8 mouse cellular contexts compared by ENCODE assay signal in the genomic region with DNA sequence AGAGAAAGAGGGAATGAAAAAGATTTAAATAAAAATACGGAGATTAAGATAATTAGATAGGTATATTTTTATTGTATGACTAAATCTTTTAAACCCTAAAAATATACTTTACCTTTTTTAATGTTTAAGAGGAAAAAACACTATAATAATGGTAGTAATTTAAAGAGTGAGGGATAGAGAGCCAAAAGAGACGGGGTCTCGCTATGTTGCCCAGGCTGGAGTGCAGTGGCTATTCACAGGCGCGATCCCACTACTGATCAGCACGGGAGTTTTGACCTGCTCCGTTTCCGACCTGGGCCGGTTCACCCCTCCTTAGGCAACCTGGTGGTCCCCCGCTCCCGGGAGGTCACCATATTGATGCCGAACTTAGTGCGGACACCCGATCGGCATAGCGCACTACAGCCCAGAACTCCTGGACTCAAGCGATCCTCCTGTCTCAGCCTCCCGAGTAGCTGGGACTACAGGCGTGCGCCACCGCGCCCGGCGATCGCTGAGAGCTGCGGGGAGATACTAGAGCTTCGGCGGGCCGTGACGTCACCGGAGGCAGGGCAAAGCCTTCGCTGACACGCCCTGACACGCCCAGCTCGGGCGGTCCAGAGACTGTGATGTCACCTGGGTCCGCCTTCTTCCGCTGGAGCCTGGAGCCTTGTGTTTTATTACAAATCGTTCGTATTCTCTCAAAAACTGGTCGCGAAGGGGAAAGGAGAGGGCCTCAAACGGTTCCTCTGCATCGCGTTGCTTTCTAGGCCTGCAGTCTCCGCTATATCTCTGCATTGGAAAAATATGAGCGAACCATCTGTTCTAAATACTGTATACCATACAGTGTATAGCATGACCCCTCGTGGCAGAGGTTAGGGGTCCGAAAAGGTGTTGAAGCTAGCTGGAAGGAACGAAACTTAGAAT. TPM values are rescaled to one million over a fixed set of nuclear protein-coding genes. Genes with fewer than 3 reads are reported as not detected.
DNase-seq lines count a peak whose midpoint lies in the region; ATAC-seq lines count a peak whose summit lies in the region.
"Not testable (repeated sequence)": the region's sequence is repeated elsewhere in the genome, so short reads cannot be mapped to it uniquely, and the experiment has no call there.

No protein-coding gene starts in this region.

- not testable (repeated sequence) for H3K9me3 ChIP-seq in hindbrain, embryonic 13.5 days

- not testable (repeated sequence) for H3K27me3 ChIP-seq in hindbrain, embryonic 13.5 days

- H3K4me2 ChIP-seq in hindbrain, embryonic 13.5 days, result peak overlapping the region; percentile 63

- peak overlapping the region; percentile 75 for H3K9ac ChIP-seq in hindbrain, embryonic 13.5 days

- H3K36me3 ChIP-seq in hindbrain, embryonic 13.5 days, result not testable (repeated sequence)

- WGBS in hindbrain, embryonic 13.5 days, result under 1% methylated on average over 42 of the region's 50 CpGs

- ATAC-seq in hindbrain, embryonic 13.5 days (ENCODE audit: low FRiP score), result peak; percentile 96

- DNase-seq in NIH3T3 (ENCODE audit: low read depth), result peak; percentile 99
- peak; percentile 99 for DNase-seq in cerebellum, postnatal 10 days
- DNase-seq in frontal cortex, postnatal 14 days (ENCODE audit: low spot score in 2 of 2), result peak; percentile 97 to 99
- peak; percentile 99 to 100 for DNase-seq in layer of hippocampus, postnatal 25 days (ENCODE audit: extremely low spot score in 1 of 2, low spot score in 1 of 2)
- peak; percentile 98 for DNase-seq in lung, postnatal 25 days (ENCODE audit: low spot score)
- DNase-seq in retina, embryonic 14.5 days (ENCODE audit: low spot score), result peak; percentile 99
- DNase-seq in thymus, postnatal 4 days, result peak; percentile 100

- H3K4me1 ChIP-seq in hindbrain, embryonic 13.5 days (replicated peaks), result peaks cover 23% of the 10 kb centered on the region

- H3K4me3 ChIP-seq in hindbrain, embryonic 13.5 days, result peak overlapping the region; percentile 56

- H3K27ac ChIP-seq in hindbrain, embryonic 13.5 days, result peak overlapping the region; percentile 91

RNA-seq across cellular contexts. Expression of a gene that starts 4.3 kb away (rescaled TPM):
- polyA plus RNA-seq in hindbrain, embryonic 13.5 days (2015; fragmentation: Nextera tagmentation; extraction: Ambion mirVana), result 90.8 and 98.8 TPM in 2 replicates
- 10 to 100 TPM; 41.3 to 43.3 TPM for total RNA-seq in layer of hippocampus, postnatal 25 days (2021)

RNA-seq across cellular contexts. Expression of a gene that starts 10.7 kb away (rescaled TPM):
- 26.0 and 28.5 TPM in 2 replicates for polyA plus RNA-seq in hindbrain, embryonic 13.5 days (2015; fragmentation: Nextera tagmentation; extraction: Ambion mirVana)
- total RNA-seq in layer of hippocampus, postnatal 25 days (2021), result 10 to 100 TPM; 49.1 to 50.3 TPM

RNA-seq across cellular contexts. Expression of a gene that starts 11.0 kb away (rescaled TPM):
- 0.81 and 1.4 TPM in 2 replicates for polyA plus RNA-seq in hindbrain, embryonic 13.5 days (2015; fragmentation: Nextera tagmentation; extraction: Ambion mirVana)
- total RNA-seq in layer of hippocampus, postnatal 25 days (2021), result 1 to 10 TPM; 1.1 to 1.3 TPM

Comparison
In these comparisons a context has a peak if more than half of its experiments do, and no peak if none do; other contexts are left out.
1. Peak in every context shown above with its lines: DNase-seq, ATAC-seq, H3K4me3 ChIP-seq and H3K27ac ChIP-seq.